Mouse (Mus musculus): ENCODE data around the gene Crybb1. TPM values are rescaled to one million over a fixed set of nuclear protein-coding genes. Genes with fewer than 3 reads are reported as not detected.

Gene Crybb1
- polyA plus RNA-seq, 1 experiment, result 1.6 TPM

- TF ChIP-seq POLR2A (IDR thresholded peaks at IDR 0.05; ENCODE audit: borderline replicate concordance, extremely low read depth, insufficient read depth, insufficient read length, poor library complexity, severe bottlenecking), result no peak
- no peak for TF ChIP-seq CTCF (IDR thresholded peaks at IDR 0.05; ENCODE audit: borderline replicate concordance, extremely low read depth, insufficient read depth, insufficient read length)
- DNase-seq (ENCODE audit: low read depth), result no peak
Observed at GRCm38 (mm10) chr5:112252400-112252799, 3.2 kb upstream of the Crybb1 start, which contains the start of gene Cryba4. Cryba4 (minus strand) TSS chr5:112252518.

DNA sequence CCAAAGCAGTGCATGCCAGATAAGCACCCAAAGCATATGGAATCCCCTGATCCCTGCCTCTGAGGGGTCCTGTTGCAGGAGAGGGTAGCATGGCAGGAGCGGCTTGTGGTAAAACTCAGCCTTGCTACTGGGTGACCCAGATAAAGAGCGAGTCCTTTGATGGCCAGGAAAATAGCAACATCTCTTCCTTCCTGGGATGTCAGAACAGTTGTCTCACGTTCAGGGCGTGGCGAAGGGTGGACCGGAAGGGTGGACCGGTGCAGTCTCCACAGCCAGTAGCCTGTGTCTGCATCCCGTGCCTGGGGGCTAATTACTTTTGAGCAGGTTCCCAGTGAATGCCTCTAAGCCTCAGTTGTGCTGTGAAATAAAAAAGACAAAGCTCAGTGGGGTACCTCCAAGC is 2.4 kb upstream of the Crybb1 start:
- DNase-seq (ENCODE audit: low read depth), result no peak
- TF ChIP-seq POLR2A (IDR thresholded peaks at IDR 0.05; ENCODE audit: borderline replicate concordance, extremely low read depth, insufficient read depth, insufficient read length, poor library complexity, severe bottlenecking), result no peak
- TF ChIP-seq CTCF (IDR thresholded peaks at IDR 0.05; ENCODE audit: borderline replicate concordance, extremely low read depth, insufficient read depth, insufficient read length), result no peak

DNA sequence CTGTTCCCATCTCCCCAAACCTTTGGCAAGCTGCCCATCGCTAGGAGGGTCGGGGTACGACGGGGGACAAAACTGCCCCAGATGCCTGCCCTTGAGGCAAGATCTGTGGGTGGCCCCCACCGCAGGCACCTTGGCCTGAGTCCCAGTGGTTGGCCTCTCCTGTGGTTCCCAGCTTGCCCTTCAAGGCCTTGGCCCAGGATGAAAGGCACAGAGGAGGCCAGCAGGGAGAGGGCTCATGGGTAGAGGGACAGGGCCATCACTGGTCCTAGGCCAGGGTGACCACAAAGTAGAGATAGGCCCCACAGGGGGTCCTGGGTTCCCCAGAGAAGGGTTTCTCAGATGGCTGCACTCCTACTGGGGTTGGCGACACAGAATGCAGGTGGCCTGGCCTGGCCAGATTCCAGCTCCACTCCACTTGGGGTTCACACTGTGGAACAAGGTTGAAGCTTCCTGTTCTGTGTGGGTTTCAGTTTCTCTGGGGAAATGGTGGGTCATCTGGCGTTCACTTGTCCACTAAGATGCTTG is 1.3 kb upstream of the Crybb1 start:
- TF ChIP-seq POLR2A (IDR thresholded peaks at IDR 0.05; ENCODE audit: borderline replicate concordance, extremely low read depth, insufficient read depth, insufficient read length, poor library complexity, severe bottlenecking), result no peak
- no peak for TF ChIP-seq CTCF (IDR thresholded peaks at IDR 0.05; ENCODE audit: borderline replicate concordance, extremely low read depth, insufficient read depth, insufficient read length)
- DNase-seq (ENCODE audit: low read depth), result peak; percentile 76

DNA sequence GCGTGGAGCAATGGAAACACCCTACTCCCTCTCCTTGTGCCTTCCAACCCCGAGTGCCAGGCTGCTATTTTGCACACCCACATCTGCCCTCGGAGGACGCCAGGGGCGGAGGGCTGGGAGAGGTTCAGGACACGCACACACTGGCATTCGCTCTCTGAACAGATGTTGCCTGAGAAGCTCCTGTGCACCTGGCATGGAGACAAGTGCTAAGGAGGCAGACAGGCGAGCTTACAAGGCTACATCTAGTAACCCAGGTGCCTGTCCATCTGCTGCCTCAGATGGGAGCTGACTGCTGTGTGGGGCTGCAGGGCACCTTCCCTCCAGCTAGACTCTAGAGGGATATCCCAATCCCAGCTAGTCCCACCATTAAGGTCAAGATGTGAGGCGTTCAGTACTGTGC is 842 bp downstream of the Crybb1 start:
- DNase-seq (ENCODE audit: low read depth), result no peak

GRCm38 (mm10) chr5:112257896-112258295 is 2.3 kb downstream of the Crybb1 start:
- TF ChIP-seq CTCF (IDR thresholded peaks at IDR 0.05; ENCODE audit: borderline replicate concordance, extremely low read depth, insufficient read depth, insufficient read length) (no peak), POLR2A (IDR thresholded peaks at IDR 0.05; ENCODE audit: borderline replicate concordance, extremely low read depth, insufficient read depth, insufficient read length, poor library complexity, severe bottlenecking) (no peak)
- no peak for DNase-seq (ENCODE audit: low read depth)

More for the DNA sequence above, 842 bp downstream of the Crybb1 start:
- TF ChIP-seq CTCF (IDR thresholded peaks at IDR 0.05; ENCODE audit: borderline replicate concordance, extremely low read depth, insufficient read depth, insufficient read length), result no peak
- no peak for TF ChIP-seq POLR2A (IDR thresholded peaks at IDR 0.05; ENCODE audit: borderline replicate concordance, extremely low read depth, insufficient read depth, insufficient read length, poor library complexity, severe bottlenecking)

DNA sequence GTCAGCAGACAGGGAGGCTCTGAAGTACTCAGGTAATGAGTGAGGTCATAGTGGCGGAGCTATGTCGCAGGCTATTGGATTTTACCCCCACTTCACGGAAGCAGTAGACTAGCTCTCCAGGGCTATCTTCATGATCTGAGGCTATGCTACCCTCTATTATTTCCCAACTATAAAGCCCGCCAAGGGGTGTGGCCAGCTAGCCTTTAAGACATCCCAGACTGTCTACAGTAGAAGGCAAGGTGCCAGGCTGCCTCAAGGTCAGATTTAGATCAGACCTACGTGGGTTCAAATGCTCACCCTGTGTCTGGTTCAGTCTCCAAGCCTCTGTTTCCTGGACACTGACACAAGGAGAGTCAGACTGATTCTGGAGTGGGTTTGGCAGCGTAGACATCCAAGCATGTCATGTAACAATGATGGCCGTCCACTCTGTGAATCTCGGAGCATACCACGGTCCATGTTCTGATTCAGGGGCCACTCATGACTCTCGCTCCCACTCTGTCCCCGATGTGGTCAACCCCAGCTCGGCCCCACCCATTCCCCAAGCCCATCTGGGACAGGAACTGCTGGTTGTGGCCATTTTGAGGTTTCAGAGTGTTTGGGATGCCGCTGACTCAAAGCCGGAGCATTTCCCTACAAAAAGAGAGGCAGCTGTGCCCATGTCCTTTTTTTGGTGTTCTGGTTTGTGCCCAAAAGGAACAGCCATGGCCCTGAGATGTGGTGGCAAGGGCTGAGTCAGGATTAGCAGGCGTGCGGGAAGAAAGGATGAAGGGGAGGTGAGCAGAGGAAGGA is 4.4 kb downstream of the Crybb1 start:
- TF ChIP-seq CTCF (IDR thresholded peaks at IDR 0.05; ENCODE audit: borderline replicate concordance, extremely low read depth, insufficient read depth, insufficient read length) (no peak), POLR2A (IDR thresholded peaks at IDR 0.05; ENCODE audit: borderline replicate concordance, extremely low read depth, insufficient read depth, insufficient read length, poor library complexity, severe bottlenecking) (no peak)

DNA sequence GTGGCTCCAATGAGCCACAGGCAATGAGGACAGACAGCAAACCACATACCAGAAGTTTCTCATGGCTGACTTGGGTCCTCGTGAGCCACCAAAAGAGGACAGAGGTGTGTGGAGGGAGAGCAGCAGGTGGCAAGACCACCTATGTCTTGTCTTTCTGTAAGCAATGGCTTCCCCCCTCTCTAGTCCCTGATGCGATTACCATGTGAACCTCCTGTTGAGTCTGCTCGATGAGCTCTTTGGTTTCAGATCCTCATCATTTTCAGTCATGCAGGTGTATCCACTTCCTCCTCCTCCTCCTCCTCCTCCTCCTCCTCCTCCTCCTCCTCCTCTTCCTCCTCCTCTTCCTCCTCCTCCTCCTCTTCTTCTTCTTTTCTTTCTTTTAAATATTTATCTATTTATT is 5.2 kb downstream of the Crybb1 start:
- TF ChIP-seq POLR2A (IDR thresholded peaks at IDR 0.05; ENCODE audit: borderline replicate concordance, extremely low read depth, insufficient read depth, insufficient read length, poor library complexity, severe bottlenecking) (no peak), CTCF (IDR thresholded peaks at IDR 0.05; ENCODE audit: borderline replicate concordance, extremely low read depth, insufficient read depth, insufficient read length) (no peak)
- DNase-seq (ENCODE audit: low read depth), result no peak

More for the DNA sequence above, 4.4 kb downstream of the Crybb1 start:
- no peak for DNase-seq (ENCODE audit: low read depth)

DNA sequence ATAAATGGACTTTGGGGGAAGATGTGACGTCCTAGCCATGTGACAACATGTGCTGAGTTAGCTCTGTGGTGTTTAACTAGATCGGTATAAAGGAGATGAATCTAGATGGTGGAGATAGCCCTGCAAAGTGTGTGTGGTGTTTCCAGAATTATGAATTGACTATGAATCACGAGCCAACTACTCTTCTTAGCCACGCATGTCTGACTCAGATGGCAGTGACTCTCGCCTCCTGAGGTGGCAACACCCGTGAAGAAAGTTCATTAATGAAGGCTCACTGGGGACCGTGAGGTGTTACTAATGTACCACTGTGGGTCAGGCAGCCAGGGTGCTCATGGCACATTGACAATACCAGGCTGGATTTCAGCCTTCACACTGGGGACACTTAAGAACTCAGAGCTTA is 8.5 kb downstream of the Crybb1 start:
- TF ChIP-seq CTCF (IDR thresholded peaks at IDR 0.05; ENCODE audit: borderline replicate concordance, extremely low read depth, insufficient read depth, insufficient read length) (no peak), POLR2A (IDR thresholded peaks at IDR 0.05; ENCODE audit: borderline replicate concordance, extremely low read depth, insufficient read depth, insufficient read length, poor library complexity, severe bottlenecking) (no peak)

DNA sequence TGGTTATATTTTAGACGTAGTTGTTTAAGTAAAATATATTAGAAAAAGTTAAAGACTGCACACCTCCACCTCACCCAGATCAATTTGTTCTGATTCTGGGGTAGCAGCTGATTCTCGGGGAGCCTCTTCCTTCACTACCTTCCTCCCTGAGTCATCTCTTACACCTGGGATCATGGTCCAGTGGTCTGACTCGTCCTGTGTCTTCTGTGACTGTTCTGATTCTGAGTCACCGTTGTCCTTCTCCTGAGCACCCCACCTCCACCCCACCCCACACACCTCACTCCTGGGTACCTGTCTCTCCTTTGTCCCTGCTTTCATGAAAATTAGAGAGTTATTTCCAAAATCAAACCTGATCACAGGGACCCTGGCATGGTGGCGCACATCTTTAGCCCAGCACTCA is 9.5 kb downstream of the Crybb1 start:
- DNase-seq (ENCODE audit: low read depth), result no peak
- TF ChIP-seq CTCF (IDR thresholded peaks at IDR 0.05; ENCODE audit: borderline replicate concordance, extremely low read depth, insufficient read depth, insufficient read length), result no peak
- no peak for TF ChIP-seq POLR2A (IDR thresholded peaks at IDR 0.05; ENCODE audit: borderline replicate concordance, extremely low read depth, insufficient read depth, insufficient read length, poor library complexity, severe bottlenecking)

More for the DNA sequence above, 8.5 kb downstream of the Crybb1 start:
- DNase-seq (ENCODE audit: low read depth), result no peak

DNA sequence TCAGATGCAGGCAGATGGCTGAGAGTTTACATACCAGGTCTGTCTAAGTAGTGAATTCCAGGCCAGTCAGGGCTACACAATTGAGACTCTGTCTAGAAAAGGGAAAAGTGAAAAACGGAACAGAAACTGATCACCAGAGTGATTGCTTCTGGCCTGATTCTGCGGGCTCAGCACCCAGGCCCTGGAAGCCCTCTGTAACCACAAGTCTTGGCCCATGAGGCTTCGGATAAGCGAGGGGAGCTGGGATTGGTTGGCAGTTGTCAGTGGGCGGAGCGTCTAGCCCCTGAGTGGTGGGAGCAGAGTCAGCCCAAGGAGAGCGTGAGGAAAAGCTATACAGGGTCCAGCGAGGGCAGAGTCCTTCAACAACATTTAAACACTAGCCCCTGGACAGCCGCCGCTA is 9.9 kb downstream of the Crybb1 start:
- no peak for TF ChIP-seq POLR2A (IDR thresholded peaks at IDR 0.05; ENCODE audit: borderline replicate concordance, extremely low read depth, insufficient read depth, insufficient read length, poor library complexity, severe bottlenecking)
- no peak for TF ChIP-seq CTCF (IDR thresholded peaks at IDR 0.05; ENCODE audit: borderline replicate concordance, extremely low read depth, insufficient read depth, insufficient read length)
- peak; percentile 54 for DNase-seq (ENCODE audit: low read depth)

DNA sequence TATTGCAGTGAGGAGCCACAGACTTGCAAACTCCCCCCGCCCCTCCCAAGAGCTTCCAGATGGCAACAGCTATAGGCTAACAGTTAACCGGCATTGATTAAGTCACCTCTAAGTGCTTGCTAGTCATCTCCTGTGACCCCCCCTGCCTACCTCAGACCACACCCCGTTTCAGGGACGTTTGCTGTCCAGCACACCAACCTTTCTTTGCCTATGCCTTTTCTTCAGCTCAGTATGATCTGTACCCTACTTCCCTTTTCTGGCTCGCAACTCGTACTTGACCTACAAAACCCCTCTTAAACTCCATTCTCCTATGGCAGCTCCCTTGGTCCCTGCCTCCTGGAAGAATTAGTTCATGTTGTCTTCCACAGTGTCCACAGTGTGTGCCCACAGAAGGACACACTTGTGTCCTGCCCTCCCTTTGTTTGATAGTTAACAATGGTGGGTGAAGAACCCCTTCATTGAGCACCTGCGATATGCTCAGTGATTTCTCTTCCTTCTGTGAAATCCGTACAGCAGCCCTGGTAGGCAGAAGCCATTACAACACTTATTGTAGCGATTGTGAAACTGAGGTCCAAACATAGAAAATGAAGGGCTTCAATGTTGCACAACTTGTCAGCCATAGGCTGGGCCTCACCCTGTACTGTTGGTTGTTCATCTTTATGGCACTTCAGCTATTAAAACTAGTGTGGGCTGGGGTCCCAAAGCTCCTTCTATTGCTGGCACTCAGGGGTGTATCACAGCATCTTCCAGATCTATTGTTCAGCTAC is 10.6 kb downstream of the Crybb1 start:
- no peak for DNase-seq (ENCODE audit: low read depth)
- TF ChIP-seq POLR2A (IDR thresholded peaks at IDR 0.05; ENCODE audit: borderline replicate concordance, extremely low read depth, insufficient read depth, insufficient read length, poor library complexity, severe bottlenecking) (no peak), CTCF (IDR thresholded peaks at IDR 0.05; ENCODE audit: borderline replicate concordance, extremely low read depth, insufficient read depth, insufficient read length) (no peak)
